Mouse (Mus musculus) forebrain, embryonic 12.5 days (tissue): ENCODE measurements at regions not wholly inside any gene's neighbourhood (a gene's known extent, or its start where the extent isn't known, plus 50 kb on each side); places are given as distances from the start of the nearest gene placed in this dataset.

ENCODE experiments used
- ATAC-seq: fragments of 200-750 bp; cut with Nextera tagmentation; 2 replicates; pipeline ENCODE4 v1.8.0; 2017; ENCODE audit warnings: moderate TSS enrichment; ENCODE audit not compliant: low FRiP score
- H3K27ac ChIP-seq: fragments of 300-500 bp; sonication (generic); 2 replicates; pipeline ENCODE4 v1.5.1; 2016; ENCODE audit warnings: mild to moderate bottlenecking
- H3K27me3 ChIP-seq: fragments of 300-500 bp; sonication (generic); 2 replicates; pipeline ENCODE4 v1.6.1; 2016; ENCODE audit warnings: mild to moderate bottlenecking
- H3K36me3 ChIP-seq: fragments of 300-500 bp; sonication (generic); replicated peaks from 2 replicates; pipeline ENCODE4 v1.6.1; 2016; ENCODE audit warnings: mild to moderate bottlenecking
- H3K4me1 ChIP-seq: fragments of 300-500 bp; sonication (generic); 2 replicates; pipeline ENCODE4 v1.6.1; 2016
- H3K4me2 ChIP-seq: fragments of 300-500 bp; sonication (generic); 2 replicates; pipeline ENCODE4 v1.6.1; 2016; ENCODE audit warnings: mild to moderate bottlenecking, moderate library complexity
- H3K4me3 ChIP-seq: fragments of 300-500 bp; sonication (generic); replicated peaks from 2 replicates; pipeline ENCODE4 v1.5.1; 2016; ENCODE audit warnings: mild to moderate bottlenecking
- H3K9ac ChIP-seq: fragments of 300-500 bp; sonication (generic); 2 replicates; pipeline ENCODE4 v1.6.1; 2016; ENCODE audit warnings: mild to moderate bottlenecking
- H3K9me3 ChIP-seq: fragments of 300-500 bp; sonication (generic); 2 replicates; pipeline ENCODE4 v1.6.1; 2016
- WGBS: fragments of 180-500 bp; shearing (Covaris S2); methylation state at CpG from one replicate; pipeline ENCODE4 v1.1.7; 2016; 5-methylcytosine and 5-hydroxymethylcytosine counted together

- no peaks in the 10 kb centered on the region for H3K27me3 ChIP-seq
- no peak overlapping the region for H3K27ac ChIP-seq
- 0 out of 2 replicates have a peak, but pooled peaks cover 3% of the 10 kb centered on the region for H3K4me1 ChIP-seq
- H3K4me2 ChIP-seq, result no peak overlapping the region
- no peak for ATAC-seq
- 91% methylated on average over 5 of the region's 5 CpGs for whole genome bisulfite sequencing
- H3K9ac ChIP-seq, result no peak overlapping the region
- H3K4me3 ChIP-seq, result no peak overlapping the region
- no peaks in the 10 kb centered on the region for H3K9me3 ChIP-seq
- H3K36me3 ChIP-seq, result no peaks in the 10 kb centered on the region
These were observed 162.1 kb upstream of the Ctbp2 start for GRCm38 (mm10) chr7:133286216-133286615.

GRCm38 (mm10) chr7:133262161-133262560 is 138.0 kb upstream of the Ctbp2 start:
- Histone ChIP-seq H3K9ac (no peak overlapping the region), H3K27me3 (no peaks in the 10 kb centered on the region), H3K4me2 (no peak overlapping the region), H3K9me3 (no peaks in the 10 kb centered on the region), H3K36me3 (no peaks in the 10 kb centered on the region), H3K4me3 (no peak overlapping the region), H3K27ac (no peak overlapping the region), H3K4me1 (no peaks in the 10 kb centered on the region)
- no peak for ATAC-seq
- WGBS, result 76% methylated on average over 5 of the region's 5 CpGs

GRCm38 (mm10) chr7:133259143-133259542 is 135.0 kb upstream of the Ctbp2 start:
- H3K9me3 ChIP-seq, result no peaks in the 10 kb centered on the region
- no peak overlapping the region for H3K4me3 ChIP-seq
- ATAC-seq, result no peak
- H3K4me2 ChIP-seq, result no peak overlapping the region
- no peaks in the 10 kb centered on the region for H3K27me3 ChIP-seq
- H3K36me3 ChIP-seq, result no peaks in the 10 kb centered on the region
- H3K27ac ChIP-seq, result no peak overlapping the region
- H3K4me1 ChIP-seq, result no peaks in the 10 kb centered on the region
- WGBS, result 81% methylated on average over 7 of the region's 7 CpGs
- no peak overlapping the region for H3K9ac ChIP-seq

DNA sequence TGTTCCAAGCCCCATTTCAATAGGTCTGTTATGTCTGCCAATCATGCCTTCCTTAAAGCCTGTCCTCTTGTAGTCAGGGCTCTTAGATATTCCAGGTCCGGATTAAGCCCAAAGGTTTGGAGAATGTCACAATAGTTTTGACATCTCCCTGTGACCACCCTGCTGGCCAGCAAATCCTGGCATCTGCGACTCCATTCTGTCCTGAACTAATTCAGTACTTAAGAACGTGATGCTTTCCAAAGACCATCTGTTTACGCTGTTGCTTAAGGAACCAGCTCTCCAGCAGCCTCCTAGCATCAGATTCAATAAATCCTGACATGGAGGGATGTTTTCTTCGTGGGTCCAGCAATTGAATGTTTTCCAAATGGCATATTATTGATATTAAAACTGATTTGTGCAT is 132.7 kb upstream of the Ctbp2 start:
- ATAC-seq, result no peak
- H3K27ac ChIP-seq, result no peak overlapping the region
- H3K9me3 ChIP-seq, result no peaks in the 10 kb centered on the region
- H3K9ac ChIP-seq, result no peak overlapping the region
- H3K4me1 ChIP-seq, result no peaks in the 10 kb centered on the region
- no peak overlapping the region for H3K4me2 ChIP-seq
- 65% methylated on average over 5 of the region's 5 CpGs for WGBS
- no peak overlapping the region for H3K4me3 ChIP-seq
- H3K27me3 ChIP-seq, result no peaks in the 10 kb centered on the region
- no peaks in the 10 kb centered on the region for H3K36me3 ChIP-seq

DNA sequence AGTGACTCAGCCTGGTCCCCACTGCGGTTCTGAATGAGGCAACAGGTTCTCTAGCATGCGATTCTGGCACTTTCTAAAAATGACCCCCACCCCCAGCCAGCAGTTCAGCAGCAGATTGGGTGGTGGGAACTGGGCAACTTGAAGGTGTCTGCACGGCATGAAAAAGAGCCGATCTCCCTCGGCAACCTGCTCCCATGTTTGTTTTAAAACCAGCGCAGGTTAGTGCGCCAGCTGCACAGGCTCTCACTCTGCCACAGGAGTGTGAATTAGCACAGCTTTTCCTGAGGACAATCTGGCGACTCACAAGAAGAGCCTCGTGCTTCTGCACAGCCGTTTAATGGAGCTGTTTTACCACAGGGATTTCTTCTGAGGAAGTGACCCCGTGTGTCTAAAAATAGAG is 120.4 kb upstream of the Ctbp2 start:
- no peak overlapping the region for H3K4me2 ChIP-seq
- no peak for ATAC-seq
- 63% methylated on average over 11 of the region's 11 CpGs for WGBS

DNA sequence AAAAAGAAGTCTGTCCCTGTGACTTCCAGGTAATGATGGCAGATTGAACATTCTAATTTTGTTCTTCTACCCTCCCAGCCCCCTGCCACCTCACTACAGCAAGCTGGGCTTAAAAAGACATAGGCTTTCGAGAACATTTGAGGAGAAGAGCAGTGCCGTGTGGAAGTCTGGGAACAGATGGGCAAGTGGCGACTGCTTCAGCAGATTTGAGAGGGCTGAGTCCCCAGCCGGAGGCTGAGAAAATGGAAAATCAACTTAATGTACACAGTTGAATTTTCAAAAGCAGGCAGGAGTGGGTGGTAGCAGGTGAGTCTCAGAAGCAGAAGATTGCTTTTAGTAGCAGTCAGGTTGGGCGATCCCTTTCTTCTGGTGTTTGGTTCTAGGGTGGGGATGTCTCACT is 110.2 kb upstream of the Ctbp2 start:
- H3K36me3 ChIP-seq, result no peaks in the 10 kb centered on the region
- no peak for ATAC-seq
- H3K27me3 ChIP-seq, result no peaks in the 10 kb centered on the region
- H3K4me2 ChIP-seq, result no peak overlapping the region
- H3K27ac ChIP-seq, result no peak overlapping the region
- no peaks in the 10 kb centered on the region for H3K4me1 ChIP-seq
- H3K4me3 ChIP-seq, result no peak overlapping the region
- H3K9ac ChIP-seq, result no peak overlapping the region
- no peaks in the 10 kb centered on the region for H3K9me3 ChIP-seq
- WGBS, result 85% methylated on average over 5 of the region's 5 CpGs

More for the DNA sequence above, 120.4 kb upstream of the Ctbp2 start:
- H3K36me3 ChIP-seq, result no peaks in the 10 kb centered on the region
- no peaks in the 10 kb centered on the region for H3K9me3 ChIP-seq
- no peak overlapping the region for H3K4me3 ChIP-seq
- H3K27ac ChIP-seq, result no peak overlapping the region
- H3K27me3 ChIP-seq, result no peaks in the 10 kb centered on the region
- peaks cover 2% of the 10 kb centered on the region; the same call in 1 of the 2 replicates for H3K4me1 ChIP-seq
- no peak overlapping the region for H3K9ac ChIP-seq

DNA sequence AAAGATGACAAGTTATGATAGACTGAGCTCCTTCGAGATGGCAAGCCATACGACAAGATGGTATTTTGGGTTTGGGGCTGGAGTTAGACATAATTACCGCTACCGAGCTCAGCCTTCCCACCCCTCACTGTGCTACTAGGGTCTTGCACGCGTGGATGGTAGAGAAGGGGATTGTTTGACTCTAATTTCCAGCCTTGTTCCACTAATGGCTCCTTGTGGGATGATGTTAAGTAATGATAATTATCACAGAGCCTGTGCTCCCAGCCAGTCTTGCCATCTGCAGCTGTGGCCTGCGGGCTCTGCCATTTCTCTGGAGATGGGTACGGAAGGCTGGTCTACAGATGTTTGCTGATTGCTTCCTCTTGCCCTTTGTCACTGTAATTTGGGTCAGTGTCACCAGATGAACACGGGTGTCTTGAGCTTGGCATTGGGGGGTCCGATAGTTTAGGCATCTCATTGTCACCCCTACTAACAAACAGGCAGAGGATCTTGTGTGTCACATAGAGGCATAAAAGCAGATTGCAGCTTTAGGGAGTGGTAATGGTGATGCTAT is 108.8 kb upstream of the Ctbp2 start:
- H3K4me3 ChIP-seq, result no peak overlapping the region
- no peaks in the 10 kb centered on the region for H3K36me3 ChIP-seq
- no peak for ATAC-seq
- WGBS, result 79% methylated on average over 10 of the region's 10 CpGs
- H3K9me3 ChIP-seq, result no peaks in the 10 kb centered on the region
- H3K27me3 ChIP-seq, result no peaks in the 10 kb centered on the region
- no peak overlapping the region for H3K4me2 ChIP-seq
- no peaks in the 10 kb centered on the region for H3K4me1 ChIP-seq
- no peak overlapping the region for H3K27ac ChIP-seq
- H3K9ac ChIP-seq, result no peak overlapping the region

GRCm38 (mm10) chr7:133230806-133231205 is 106.7 kb upstream of the Ctbp2 start:
- Histone ChIP-seq H3K4me1 (no peaks in the 10 kb centered on the region), H3K4me3 (no peak overlapping the region), H3K36me3 (no peaks in the 10 kb centered on the region), H3K27ac (no peak overlapping the region), H3K4me2 (no peak overlapping the region), H3K9ac (no peak overlapping the region), H3K27me3 (no peaks in the 10 kb centered on the region), H3K9me3 (no peaks in the 10 kb centered on the region)
- WGBS, result 69% methylated on average over 3 of the region's 3 CpGs
- ATAC-seq, result no peak

DNA sequence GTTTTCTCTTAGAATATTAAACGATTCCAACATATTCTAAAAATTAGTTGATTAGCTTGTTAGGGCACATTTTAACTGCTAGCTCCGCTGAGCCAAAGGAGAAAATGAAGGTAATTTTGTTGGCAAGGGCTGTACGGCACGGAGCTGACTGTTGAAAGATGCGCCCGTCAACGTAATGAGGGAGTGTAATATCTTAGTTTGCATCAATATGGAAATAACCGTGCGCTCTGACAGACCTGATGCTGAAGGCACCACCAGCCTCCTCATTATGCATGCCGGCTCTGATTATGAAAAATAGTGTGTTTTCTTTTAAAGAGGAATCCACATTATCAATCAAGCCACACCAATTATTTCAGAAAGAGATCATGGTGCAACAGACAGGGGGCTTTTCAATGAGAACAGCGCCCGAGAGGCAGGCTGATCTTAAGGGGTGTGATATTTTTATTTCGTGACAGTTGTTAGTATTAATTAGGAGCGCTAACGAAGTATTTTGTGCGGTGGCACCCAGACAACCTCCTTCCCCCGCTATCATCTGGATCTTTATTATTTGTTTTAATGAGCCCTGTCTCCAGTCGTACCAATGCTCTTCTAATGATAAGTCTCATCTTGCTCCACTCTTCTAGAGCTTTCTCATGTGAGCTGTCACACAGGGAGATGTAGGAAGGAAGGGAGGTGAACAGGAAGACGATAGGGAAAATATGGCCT is 99.9 kb upstream of the Ctbp2 start:
- Histone ChIP-seq H3K4me2 (no peak overlapping the region), H3K4me1 (peaks cover 8% of the 10 kb centered on the region), H3K9me3 (no peaks in the 10 kb centered on the region), H3K36me3 (no peaks in the 10 kb centered on the region), H3K27me3 (no peaks in the 10 kb centered on the region), H3K9ac (no peak overlapping the region), H3K4me3 (no peak overlapping the region), H3K27ac (peak overlapping the region; percentile 65)
- peak; percentile 78; the same call in 1 of the 2 replicates for ATAC-seq
- 51% methylated on average over 19 of the region's 19 CpGs for WGBS

DNA sequence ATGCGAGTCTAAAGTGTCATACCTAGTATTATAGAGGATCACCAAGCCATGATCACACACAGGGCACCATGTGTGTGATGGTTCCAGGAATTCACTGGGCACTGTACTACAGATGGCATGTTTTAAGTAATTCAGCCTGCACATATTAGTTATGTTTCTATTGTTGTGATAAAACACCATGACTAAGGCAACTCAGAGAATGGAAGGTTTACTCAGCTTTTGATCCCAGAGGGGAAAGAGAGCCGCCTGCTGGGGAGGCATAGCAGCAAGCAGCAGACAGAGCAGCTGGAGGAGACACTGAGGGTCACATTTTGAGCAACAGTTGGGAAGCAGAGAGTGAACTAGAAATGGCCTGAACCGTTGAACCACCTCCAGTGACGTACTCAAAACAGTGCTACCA is 88.2 kb upstream of the Ctbp2 start:
- no peak overlapping the region for H3K4me2 ChIP-seq
- no peak overlapping the region for H3K4me3 ChIP-seq
- no peaks in the 10 kb centered on the region for H3K4me1 ChIP-seq
- no peaks in the 10 kb centered on the region for H3K9me3 ChIP-seq
- H3K27ac ChIP-seq, result no peak overlapping the region
- no peaks in the 10 kb centered on the region for H3K27me3 ChIP-seq
- H3K9ac ChIP-seq, result no peak overlapping the region
- ATAC-seq, result no peak
- no peaks in the 10 kb centered on the region for H3K36me3 ChIP-seq
- WGBS, result 67% methylated on average over 4 of the region's 4 CpGs

- no peak overlapping the region for H3K4me2 ChIP-seq
- no peak overlapping the region for H3K27ac ChIP-seq
- H3K36me3 ChIP-seq, result no peaks in the 10 kb centered on the region
- peaks cover 11% of the 10 kb centered on the region for H3K4me1 ChIP-seq
- peaks cover 13% of the 10 kb centered on the region for H3K27me3 ChIP-seq
- H3K9me3 ChIP-seq, result no peaks in the 10 kb centered on the region
- no peak overlapping the region for H3K9ac ChIP-seq
- no peak overlapping the region for H3K4me3 ChIP-seq
- 7% methylated on average over 7 of the region's 7 CpGs for WGBS
- ATAC-seq, result no peak
These were observed 81.5 kb upstream of the Ctbp2 start for GRCm38 (mm10) chr7:133205704-133206103.

DNA sequence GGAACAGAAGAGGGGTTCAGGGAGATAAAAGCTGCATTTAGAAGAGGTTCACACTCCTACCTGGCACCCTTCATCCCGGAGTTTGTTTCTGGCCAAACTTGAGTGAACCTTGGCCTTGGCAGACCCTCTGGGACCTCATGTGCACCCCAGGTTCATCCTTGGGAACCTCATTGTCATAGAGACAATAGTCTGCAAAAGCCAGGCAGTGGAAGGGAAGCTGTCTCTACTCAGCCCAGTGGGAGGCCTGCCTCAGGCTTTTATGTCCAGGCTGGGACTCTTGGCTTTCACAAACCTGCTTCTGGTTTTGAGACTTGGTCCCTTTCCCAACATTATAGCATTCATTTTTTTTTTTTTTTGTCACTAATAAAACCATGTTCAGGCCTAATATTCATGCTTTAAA is 80.3 kb upstream of the Ctbp2 start:
- Histone ChIP-seq H3K36me3 (no peaks in the 10 kb centered on the region), H3K4me1 (peaks cover 11% of the 10 kb centered on the region), H3K4me2 (no peak overlapping the region), H3K27ac (no peak overlapping the region), H3K9me3 (no peaks in the 10 kb centered on the region), H3K9ac (no peak overlapping the region), H3K4me3 (no peak overlapping the region), H3K27me3 (peaks cover 13% of the 10 kb centered on the region)
- WGBS, result 54% methylated on average over 1 of the region's 1 CpGs
- ATAC-seq, result no peak

DNA sequence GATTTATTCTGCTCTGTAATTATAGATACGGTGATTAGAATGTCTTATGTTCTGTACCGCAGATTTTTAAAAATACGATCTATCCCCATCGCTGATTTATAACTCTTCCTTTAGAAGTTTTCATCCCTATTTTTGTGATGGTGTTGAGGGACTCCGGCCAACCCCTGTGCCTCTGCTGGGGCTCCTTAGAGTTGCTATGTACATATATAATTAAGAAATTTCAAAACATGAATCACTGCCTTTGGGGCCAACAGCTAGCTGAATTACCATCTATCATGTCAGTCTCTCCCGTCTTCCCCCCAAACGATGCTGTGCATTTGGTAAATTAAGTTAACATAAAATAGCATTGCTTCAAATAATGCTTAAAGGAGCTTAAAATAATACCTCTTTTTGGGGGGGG is 79.8 kb upstream of the Ctbp2 start:
- ATAC-seq, result no peak
- Histone ChIP-seq H3K27ac (no peak overlapping the region), H3K9me3 (no peaks in the 10 kb centered on the region), H3K4me3 (no peak overlapping the region), H3K9ac (no peak overlapping the region), H3K4me1 (peaks cover 11% of the 10 kb centered on the region), H3K36me3 (no peaks in the 10 kb centered on the region), H3K27me3 (peaks cover 13% of the 10 kb centered on the region), H3K4me2 (no peak overlapping the region)
- WGBS, result 87% methylated on average over 7 of the region's 7 CpGs
